Mouse (Mus musculus) stomach, postnatal 0 days (tissue): ENCODE measurements at regions not wholly inside any gene's neighbourhood (a gene's known extent, or its start where the extent isn't known, plus 50 kb on each side); places are given as distances from the start of the nearest gene placed in this dataset.

Experiments used
- CTCF ChIP-seq: IDR thresholded peaks from 2 replicates; pipeline ENCODE4 v1.5.1; 2016; ENCODE audit warnings: antibody characterized with exemption, low read depth, mild to moderate bottlenecking, moderate library complexity
- EP300 ChIP-seq: optimal IDR thresholded peaks from 2 replicates; pipeline ENCODE3; 2016; ENCODE audit warnings: antibody characterized with exemption

DNA sequence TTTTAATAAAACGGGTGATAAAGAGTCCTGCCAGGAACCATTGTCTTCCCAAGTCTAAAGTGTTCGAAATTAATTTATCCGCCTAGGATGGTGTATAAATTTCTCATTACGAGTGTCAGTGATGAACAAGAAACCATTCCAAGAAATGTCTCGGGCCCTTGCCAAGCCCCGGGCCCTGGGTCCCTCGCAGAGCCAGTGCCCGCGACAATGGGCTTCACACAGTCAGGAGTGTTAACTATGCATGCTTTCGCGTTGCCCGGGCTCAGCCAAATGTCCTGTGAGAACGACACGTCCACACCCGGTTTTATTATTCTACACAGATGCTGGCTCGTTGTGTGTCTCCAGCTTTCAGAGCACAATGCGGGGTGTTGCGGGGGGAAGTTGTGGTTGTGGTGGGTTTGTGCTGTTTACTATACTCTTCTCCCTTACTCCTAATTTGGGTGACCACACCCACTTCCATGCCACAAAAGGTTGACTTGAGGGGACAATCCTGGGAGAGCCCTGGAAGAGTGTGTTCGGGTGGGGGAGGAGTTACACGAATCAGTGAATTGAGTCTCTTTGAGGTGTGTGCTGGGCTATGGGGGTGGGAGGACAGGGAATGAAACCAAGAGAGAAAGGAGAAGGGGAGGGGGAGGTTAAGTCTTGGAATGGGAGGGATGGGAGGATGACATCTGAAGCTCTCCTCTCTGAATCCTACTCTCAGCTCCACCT lies 166.5 kb downstream of the Inhbb start:
- TF ChIP-seq CTCF (no peak), EP300 (no peak)
